Mouse (Mus musculus): ENCODE results near the gene Ssb.
A peak's percentile ranks its signal among the peaks of the same experiment; 100 is the strongest.

The Ssb gene

GRCm38 (mm10) chr2:69861485-69862091, at the start of gene Ssb:
Gene Ssb, plus strand, starts transcription at chr2:69861562.
- DNase-seq (ENCODE audit: low spot score) = peak; percentile 79

DNA sequence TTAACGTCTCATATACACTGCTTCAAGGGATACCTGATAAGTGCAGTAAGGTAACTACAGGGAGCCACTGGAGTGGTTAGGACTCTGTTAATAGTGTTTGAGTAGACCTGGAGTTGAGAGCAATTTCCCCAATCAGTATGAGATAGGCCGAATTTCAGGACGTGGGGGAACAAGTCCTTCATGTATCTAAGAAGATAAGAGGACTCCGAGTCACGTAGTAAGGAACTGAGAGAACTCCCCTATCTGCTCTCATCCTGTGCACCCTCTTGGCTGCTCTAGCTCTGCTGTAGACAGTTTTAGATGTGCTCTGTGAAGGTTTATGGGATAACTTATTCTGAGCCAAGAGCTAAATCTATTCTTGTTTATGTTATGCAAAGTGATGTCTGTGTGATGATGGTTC, 44.8 kb upstream of the Ssb start:
- DNase-seq (ENCODE audit: low spot score) = no peak

GRCm38 (mm10) chr2:69818350-69819085, 42.8 kb upstream of the Ssb start:
- no peak for DNase-seq (ENCODE audit: low spot score)

- no peak for DNase-seq (ENCODE audit: low spot score)
Observed at GRCm38 (mm10) chr2:69820201-69820600, 41.2 kb upstream of the Ssb start.

- DNase-seq (ENCODE audit: low spot score) = no peak
Observed at GRCm38 (mm10) chr2:69821711-69822110, 39.7 kb upstream of the Ssb start, which contains the start of gene Klhl23. Gene Klhl23, plus strand, starts transcription at chr2:69821944.

DNA sequence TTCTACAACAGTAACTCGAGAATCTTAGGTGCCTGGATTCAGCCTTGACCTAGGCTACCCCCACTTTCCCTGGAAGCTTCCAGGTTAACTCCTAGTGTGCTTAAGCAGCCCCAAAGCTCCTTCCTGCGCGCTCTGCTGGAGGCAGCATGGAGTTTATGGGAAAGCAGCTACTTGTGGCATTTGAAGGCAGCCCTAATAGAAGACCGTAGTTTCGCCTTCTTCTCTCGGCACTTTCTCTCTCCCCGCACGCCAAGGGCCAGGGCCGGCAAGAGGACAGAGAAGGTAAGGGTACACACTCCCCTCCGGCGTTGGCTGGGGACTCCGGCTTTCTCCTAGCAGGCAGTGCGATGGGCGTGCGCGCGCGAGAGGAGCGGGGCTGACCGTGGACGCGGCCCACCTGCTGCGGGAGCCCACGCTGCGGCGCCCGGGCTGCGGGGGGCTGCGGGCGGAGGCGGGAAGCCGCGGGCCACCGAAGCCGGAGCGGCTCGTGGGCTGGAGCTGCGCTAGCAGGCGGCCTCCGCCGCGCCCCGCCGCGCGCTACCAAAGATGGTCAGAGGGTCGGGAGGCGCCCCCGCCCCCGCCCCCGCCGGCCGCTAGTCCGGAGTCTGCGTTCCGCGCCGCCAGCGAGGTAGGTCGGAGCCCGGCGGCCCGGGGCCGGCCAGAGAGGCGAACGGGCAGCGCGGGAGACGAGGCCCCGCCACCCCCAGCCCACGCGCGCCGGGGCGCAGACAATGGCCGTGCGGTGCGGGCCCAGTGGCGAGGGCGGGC, 38.8 kb upstream of the Ssb start:
- peak; percentile 49 for DNase-seq (ENCODE audit: low spot score)

DNA sequence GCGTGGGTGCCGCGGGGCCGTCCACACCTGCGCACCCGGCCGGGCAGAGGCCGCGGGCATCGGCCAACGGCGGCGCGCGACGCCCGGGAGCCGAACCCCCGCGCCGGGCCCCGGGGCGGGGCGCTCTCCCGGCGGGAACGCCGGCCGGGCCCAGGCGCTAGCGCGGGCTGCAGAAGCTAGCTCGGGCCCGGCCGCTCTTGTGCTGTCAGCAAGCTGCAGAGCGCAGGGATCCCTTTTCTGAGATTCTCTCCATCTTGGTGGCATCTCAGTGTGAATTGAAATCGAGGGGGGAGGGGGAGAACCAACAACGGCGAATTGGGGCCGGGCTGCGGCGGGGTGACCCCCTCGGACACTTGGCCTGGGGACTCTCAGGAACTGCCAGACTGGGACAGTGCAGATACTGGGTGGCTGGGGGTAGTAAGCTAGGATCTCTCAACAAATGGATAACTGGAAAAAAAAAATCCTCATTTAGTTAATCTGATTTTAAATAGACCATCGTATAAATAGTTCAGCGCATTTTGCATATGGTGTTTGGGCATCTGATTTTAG, 38.2 kb upstream of the Ssb start:
- DNase-seq (ENCODE audit: low spot score) = peak; percentile 37

DNA sequence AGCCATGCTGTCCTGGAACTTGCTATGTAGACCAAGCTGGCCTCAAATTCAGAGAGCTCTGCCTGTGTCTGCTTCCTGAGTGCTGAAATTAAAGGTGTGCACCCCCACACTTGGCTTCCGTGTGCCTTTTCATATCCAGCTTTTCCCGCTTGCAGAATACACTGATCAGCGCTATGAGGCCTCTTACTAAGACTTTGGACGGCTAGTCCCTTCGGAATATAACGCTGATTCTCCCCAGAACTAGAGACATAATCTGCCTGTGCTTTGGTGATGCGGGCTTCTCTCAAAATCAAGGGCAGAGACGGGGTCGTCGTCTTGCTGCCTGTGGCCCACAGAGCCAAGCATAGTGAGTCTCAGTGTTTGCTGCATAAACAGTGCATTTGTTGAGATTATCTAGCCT, 35.5 kb upstream of the Ssb start:
- no peak for DNase-seq (ENCODE audit: low spot score)

DNA sequence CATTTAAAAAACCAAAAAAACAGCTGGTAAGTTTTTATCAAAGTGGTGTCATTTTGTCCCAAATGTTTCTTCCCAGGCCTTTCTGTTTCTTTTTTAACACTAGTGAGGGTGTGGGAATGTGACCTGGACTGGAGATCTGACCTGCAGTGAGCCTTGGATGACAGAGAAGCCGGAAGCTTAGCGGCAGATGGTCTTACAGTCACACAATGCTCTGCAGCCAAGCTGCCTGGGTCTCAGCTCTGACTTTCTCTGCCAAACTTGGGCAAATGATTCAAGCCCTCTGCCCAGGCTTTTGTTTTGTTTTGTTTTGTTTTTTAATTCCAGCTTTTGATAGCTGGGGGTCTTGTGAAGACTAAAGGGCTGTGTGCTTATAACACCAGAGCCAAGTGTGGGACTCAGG, 35.0 kb upstream of the Ssb start:
- DNase-seq (ENCODE audit: low spot score) = no peak

GRCm38 (mm10) chr2:69828031-69828430, 33.3 kb upstream of the Ssb start:
- DNase-seq (ENCODE audit: low spot score) = no peak

DNA sequence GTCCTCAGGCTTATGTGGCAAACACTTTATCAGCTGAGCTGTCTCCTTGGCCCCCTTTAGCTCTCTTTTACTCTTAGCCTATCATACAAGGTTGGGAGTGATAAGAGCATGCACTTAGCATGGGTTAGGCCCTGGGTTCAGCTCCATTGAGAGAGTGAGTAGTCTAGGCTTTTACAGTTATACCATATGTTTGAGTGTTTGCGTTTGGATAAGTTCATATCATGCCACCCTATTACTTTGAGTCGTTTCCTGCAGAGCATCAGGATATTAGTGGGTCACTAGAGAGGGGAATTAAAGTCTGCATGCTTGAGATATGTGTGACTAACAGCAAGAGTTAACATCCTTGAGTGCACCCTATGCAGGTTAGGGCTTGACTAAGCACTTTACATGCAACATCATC, 31.7 kb upstream of the Ssb start:
- DNase-seq (ENCODE audit: low spot score) = no peak

GRCm38 (mm10) chr2:69830116-69830515, 31.2 kb upstream of the Ssb start:
- no peak for DNase-seq (ENCODE audit: low spot score)

DNA sequence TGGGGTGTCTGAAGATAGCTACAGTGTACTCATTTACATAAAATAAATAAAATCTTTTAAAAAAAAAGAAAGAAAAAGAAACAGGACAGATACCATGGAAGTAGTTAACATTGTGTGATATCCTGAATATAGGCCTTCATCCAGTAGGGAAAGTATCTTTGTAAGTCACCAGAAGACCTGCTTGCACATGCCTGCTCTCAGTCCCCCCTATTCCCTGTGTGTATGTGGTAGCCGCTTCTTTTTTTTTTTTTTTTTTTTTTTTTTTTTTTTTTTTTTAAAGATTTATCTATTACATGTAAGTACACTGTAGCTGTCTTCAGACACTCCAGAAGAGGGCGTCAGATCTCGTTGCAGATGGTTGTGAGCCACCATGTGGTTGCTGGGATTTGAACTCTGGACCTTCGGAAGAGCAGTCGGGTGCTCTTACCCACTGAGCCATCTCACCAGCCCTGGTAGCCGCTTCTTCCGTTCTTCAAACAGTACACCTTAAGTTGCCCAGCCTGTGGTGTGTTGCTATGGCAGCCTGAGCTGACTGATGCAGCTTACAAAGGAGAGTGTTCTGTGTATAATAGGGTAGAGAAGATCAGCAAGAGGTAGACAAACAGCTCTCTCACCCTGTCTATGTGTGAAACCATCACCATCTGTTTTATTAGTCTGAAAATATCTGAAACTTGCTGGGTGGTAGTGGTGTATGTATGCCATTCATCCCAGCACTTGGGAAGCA, 24.0 kb upstream of the Ssb start:
- no peak for DNase-seq (ENCODE audit: low spot score)

DNA sequence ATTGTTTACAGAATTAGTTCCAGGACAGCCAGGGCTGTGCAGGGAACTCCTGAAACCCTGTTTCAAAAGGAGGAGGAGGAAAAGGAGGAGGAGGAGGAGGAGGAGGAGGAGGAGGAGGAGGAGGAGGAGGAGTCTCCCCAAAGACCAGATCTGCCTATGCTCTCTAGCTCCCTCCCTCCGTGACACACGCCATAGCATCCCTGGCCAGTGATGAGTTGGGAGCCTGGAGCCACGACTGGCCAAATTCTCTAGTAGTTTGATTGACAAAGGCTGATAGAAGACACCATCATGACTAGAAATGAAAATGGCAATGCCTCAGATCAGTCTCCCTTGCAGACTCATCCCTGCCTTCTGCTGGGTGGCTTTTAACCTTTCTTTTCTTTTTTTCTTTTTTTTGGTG, 23.4 kb upstream of the Ssb start:
- no peak for DNase-seq (ENCODE audit: low spot score)

GRCm38 (mm10) chr2:69838707-69839106, 22.7 kb upstream of the Ssb start:
- DNase-seq (ENCODE audit: low spot score) = no peak

DNA sequence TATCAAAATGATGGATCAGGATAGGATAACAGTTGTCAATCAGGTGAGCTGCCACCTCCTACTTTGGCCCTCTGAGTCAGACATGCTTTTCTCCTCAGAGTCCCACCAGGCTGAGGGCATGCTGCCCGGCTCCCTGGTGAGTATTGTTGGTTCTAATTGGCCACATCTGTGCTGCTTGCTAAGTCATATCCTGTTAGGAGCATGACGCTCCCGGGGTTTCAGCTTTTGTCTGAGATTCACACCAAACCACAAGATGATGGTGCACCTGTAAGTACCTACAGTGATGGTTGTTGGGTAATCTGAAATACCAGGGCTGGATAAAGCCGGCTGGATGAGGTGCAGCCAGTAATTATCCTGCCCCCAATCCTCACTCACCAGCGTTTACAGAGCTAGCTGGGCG, 21.1 kb upstream of the Ssb start:
- DNase-seq (ENCODE audit: low spot score) = no peak

DNA sequence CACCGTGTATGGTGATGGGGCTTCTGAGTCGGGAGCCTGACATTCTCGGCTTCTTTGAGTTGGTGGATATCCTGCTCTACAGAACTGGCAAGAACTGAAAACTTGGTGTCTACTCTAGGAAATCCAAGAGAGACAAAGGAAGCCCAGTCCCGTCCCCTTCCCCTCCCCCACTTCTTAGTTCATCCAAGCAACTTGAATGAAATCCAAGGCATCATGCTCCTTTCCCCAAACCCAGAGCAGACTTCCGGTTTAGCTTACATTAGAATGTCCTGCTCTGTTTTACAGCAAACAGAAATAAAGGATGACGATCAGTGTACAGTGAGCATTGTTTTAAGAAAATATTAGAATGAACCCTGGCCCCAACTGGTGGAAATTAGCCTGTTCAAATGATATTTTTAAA, 12.1 kb upstream of the Ssb start:
- no peak for DNase-seq (ENCODE audit: low spot score)

GRCm38 (mm10) chr2:69851427-69852058, 9.8 kb upstream of the Ssb start:
- no peak for DNase-seq (ENCODE audit: low spot score)

DNA sequence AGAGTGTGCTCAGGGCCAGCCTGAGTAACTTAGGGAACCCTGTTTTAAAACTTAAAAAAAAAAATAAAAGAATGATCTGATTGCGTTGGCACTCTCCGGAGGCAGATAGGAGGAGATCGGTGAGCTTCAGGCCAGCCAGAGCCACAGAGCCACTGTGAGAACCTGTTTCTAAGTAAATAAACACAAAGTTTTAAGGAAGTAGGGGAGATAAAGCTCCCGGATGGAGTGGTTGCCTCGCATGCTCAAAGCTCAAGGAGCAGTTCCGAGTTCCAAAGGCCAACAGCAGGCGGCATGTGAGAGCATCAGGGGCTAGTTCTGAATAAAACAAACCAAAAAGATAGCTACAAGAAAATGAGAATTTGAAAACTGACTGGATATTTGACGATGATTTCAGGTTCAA, 5.0 kb upstream of the Ssb start:
- no peak for DNase-seq (ENCODE audit: low spot score)

DNA sequence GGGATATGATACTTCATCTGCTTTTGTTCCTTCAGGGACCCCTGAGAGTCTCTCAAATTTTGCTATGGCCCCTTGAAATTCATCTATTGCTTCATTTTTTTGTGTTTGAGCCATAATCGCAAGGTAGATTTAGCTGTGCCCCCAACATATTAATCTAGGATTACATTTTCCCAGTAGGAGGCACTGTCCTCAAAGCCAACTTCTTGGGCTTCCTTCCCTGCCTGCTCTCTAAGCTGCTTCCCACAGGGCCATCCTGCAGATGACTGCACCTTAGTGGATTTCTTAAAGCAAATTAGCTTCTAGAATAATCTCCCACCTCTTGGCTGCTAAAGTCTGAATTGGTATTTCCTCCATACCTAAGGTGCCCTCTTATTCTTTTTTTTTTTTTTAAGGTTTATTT, 3.5 kb upstream of the Ssb start:
- no peak for DNase-seq (ENCODE audit: low spot score)

GRCm38 (mm10) chr2:69860972-69861452, 350 bp upstream of the Ssb start:
- DNase-seq (ENCODE audit: low spot score) = no peak

Data from ovary, postnatal 10 days (tissue).